Mouse (Mus musculus) forebrain, embryonic 13.5 days (tissue): ENCODE data around the gene B230118H07Rik. TPM values are rescaled to one million over a fixed set of nuclear protein-coding genes. Genes with fewer than 3 reads are reported as not detected.

Experiments
- ATAC-seq: fragments of 200-750 bp; cut with Nextera tagmentation; 2 replicates; pipeline ENCODE4 v1.8.0; 2017
- H3K27ac ChIP-seq: fragments of 300-500 bp; sonication (generic); 2 replicates; pipeline ENCODE4 v1.5.1; 2015; ENCODE audit warnings: inconsistent platforms, mild to moderate bottlenecking, moderate library complexity
- H3K27me3 ChIP-seq: fragments of 300-500 bp; sonication (generic); 2 replicates; pipeline ENCODE4 v1.6.1; 2015; ENCODE audit warnings: mild to moderate bottlenecking, inconsistent platforms
- H3K36me3 ChIP-seq: fragments of 300-500 bp; sonication (generic); 2 replicates; pipeline ENCODE4 v1.6.1; 2015; ENCODE audit warnings: mild to moderate bottlenecking, inconsistent platforms; ENCODE audit not compliant: poor library complexity, severe bottlenecking
- H3K4me1 ChIP-seq: fragments of 300-500 bp; sonication (generic); 2 replicates; pipeline ENCODE4 v1.6.1; 2015; ENCODE audit warnings: inconsistent platforms
- H3K4me2 ChIP-seq: fragments of 300-500 bp; sonication (generic); 2 replicates; pipeline ENCODE4 v1.6.1; 2015; ENCODE audit warnings: inconsistent platforms, mild to moderate bottlenecking, moderate library complexity
- H3K4me3 ChIP-seq: fragments of 300-500 bp; sonication (generic); 2 replicates; pipeline ENCODE4 v1.5.1; 2015; ENCODE audit warnings: mild to moderate bottlenecking, inconsistent platforms
- H3K9ac ChIP-seq: fragments of 300-500 bp; sonication (generic); 2 replicates; pipeline ENCODE4 v1.6.1; 2015; ENCODE audit warnings: mild to moderate bottlenecking, inconsistent platforms
- H3K9me3 ChIP-seq: fragments of 300-500 bp; sonication (generic); replicated peaks from 2 replicates; pipeline ENCODE4 v1.6.1; 2016; ENCODE audit warnings: inconsistent platforms
- WGBS: fragments of 180-500 bp; shearing (Covaris S2); methylation state at CpG from one replicate; pipeline ENCODE4 v1.1.7; 2015; 5-methylcytosine and 5-hydroxymethylcytosine counted together
- polyA plus RNA-seq: library from polyadenylated mRNA; unstranded; fragments of >200 nt; fragmentation: Nextera tagmentation; extraction: Ambion mirVana; gene quantifications from 2 replicates; pipeline ENCODE4 v1.2.1, GENCODE M21; 2015

Gene B230118H07Rik
- polyA plus RNA-seq, 1 experiment from 2014 or later: 53.6 TPM

GRCm38 (mm10) chr2:101665703-101666092 lies 16.4 kb upstream of the B230118H07Rik start:
- no peak overlapping the region for H3K4me2 ChIP-seq
- H3K9ac ChIP-seq: no peak overlapping the region
- no peak overlapping the region for H3K27ac ChIP-seq
- H3K4me1 ChIP-seq: peaks cover 5% of the 10 kb centered on the region
- H3K27me3 ChIP-seq: no peaks in the 10 kb centered on the region
- no peak overlapping the region for H3K4me3 ChIP-seq
- no peaks in the 10 kb centered on the region for H3K36me3 ChIP-seq
- H3K9me3 ChIP-seq: no peaks in the 10 kb centered on the region
- peak; percentile 63 for ATAC-seq
- WGBS: 72% methylated on average over 3 of the region's 3 CpGs

GRCm38 (mm10) chr2:101665058-101665702 lies 15.8 kb upstream of the B230118H07Rik start:
- H3K9ac ChIP-seq: no peak overlapping the region
- ATAC-seq: peak; percentile 95

GRCm38 (mm10) chr2:101660536-101660935 lies 11.2 kb upstream of the B230118H07Rik start:
- Histone ChIP-seq H3K9ac (no peak overlapping the region), H3K27me3 (0 out of 2 replicates have a peak, but pooled peaks cover 2% of the 10 kb centered on the region), H3K36me3 (no peaks in the 10 kb centered on the region), H3K4me1 (peaks cover 3% of the 10 kb centered on the region), H3K27ac (no peak overlapping the region), H3K4me3 (no peak overlapping the region), H3K4me2 (no peak overlapping the region), H3K9me3 (no peaks in the 10 kb centered on the region)
- ATAC-seq: no peak
- 78% methylated on average over 2 of the region's 2 CpGs for WGBS

More at GRCm38 (mm10) chr2:101665058-101665702, 15.8 kb upstream of the B230118H07Rik start:
- H3K4me2 ChIP-seq: no peak overlapping the region; the same call in 1 of the 2 replicates
- H3K4me1 ChIP-seq: peaks cover 5% of the 10 kb centered on the region
- no peaks in the 10 kb centered on the region for H3K9me3 ChIP-seq
- H3K27me3 ChIP-seq: no peaks in the 10 kb centered on the region
- H3K4me3 ChIP-seq: no peak overlapping the region
- no peaks in the 10 kb centered on the region for H3K36me3 ChIP-seq
- WGBS: 22% methylated on average over 9 of the region's 9 CpGs
- H3K27ac ChIP-seq: no peak overlapping the region

DNA sequence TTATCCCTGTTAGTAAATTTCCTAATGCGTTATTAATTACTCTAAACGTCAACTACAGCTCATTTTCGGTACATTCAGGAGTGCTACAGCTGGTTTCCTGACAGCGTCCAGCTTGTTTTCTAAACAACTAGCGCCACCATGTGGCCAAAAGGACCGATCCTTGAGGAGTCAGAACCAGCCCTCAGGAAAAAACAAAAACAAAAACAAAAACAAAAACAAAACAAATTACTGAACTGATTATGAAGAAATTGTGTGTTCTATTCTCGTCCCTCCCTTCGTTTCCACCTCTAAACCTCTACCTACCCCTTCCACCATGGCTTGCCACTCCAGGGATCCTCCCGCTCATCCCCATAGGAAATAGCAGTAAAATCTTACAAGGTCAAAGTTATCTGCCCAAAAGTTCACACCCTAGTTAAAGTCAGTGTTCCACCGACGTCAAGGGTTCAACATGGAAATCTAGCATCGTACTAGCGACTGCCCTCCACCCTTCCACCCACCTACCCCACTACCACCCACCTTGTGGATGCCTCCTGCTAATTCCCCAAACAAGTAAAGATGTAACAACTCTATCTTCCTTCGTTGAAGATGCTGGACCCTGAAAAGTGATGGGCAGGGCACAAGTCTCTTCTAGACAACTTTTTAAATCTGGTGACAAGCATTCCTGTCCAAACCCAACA lies 3.7 kb upstream of the B230118H07Rik start:
- Histone ChIP-seq H3K36me3 (no peaks in the 10 kb centered on the region), H3K4me1 (peaks cover 9% of the 10 kb centered on the region), H3K27me3 (peaks cover 17% of the 10 kb centered on the region), H3K9ac (peak overlapping the region; percentile 58), H3K4me2 (peak overlapping the region; percentile 61), H3K4me3 (peak overlapping the region; percentile 33), H3K27ac (no peak overlapping the region), H3K9me3 (no peaks in the 10 kb centered on the region)
- WGBS: 18% methylated on average over 14 of the region's 14 CpGs
- ATAC-seq: peak; percentile 86

- Histone ChIP-seq H3K36me3 (no peaks in the 10 kb centered on the region), H3K4me1 (peaks cover 9% of the 10 kb centered on the region), H3K9me3 (no peaks in the 10 kb centered on the region), H3K9ac (peak overlapping the region; percentile 58), H3K27me3 (peaks cover 17% of the 10 kb centered on the region), H3K4me2 (peak overlapping the region; percentile 61), H3K27ac (no peak overlapping the region), H3K4me3 (peak overlapping the region; percentile 33)
- WGBS: 29% methylated on average over 14 of the region's 14 CpGs
- peak; percentile 76 for ATAC-seq
Measured at GRCm38 (mm10) chr2:101652204-101652920, 3.0 kb upstream of the B230118H07Rik start.

DNA sequence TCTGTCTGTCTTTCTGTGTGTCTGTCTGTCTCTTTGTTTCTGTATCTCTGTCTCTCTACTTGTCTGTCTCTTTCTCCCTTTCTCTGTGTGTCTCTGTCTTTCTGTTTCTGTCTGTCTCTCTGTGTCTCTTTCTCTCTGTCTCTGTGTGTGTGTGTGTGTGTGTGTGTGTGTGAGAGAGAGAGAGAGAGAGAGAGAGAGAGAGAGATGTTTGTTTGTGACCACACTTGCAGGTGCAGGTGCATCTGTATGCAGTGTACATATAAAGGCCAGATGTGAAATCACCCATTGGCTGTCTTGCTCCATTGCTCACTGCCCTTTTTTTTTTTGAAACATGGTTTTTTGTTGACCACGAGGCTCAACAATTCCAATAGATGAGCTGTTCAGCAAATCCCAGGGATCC lies 1.1 kb upstream of the B230118H07Rik start:
- H3K4me2 ChIP-seq: no peak overlapping the region
- H3K36me3 ChIP-seq: no peaks in the 10 kb centered on the region
- no peak for ATAC-seq
- H3K4me1 ChIP-seq: peaks cover 9% of the 10 kb centered on the region
- 58% methylated on average over 1 of the region's 1 CpGs for WGBS
- no peak overlapping the region for H3K4me3 ChIP-seq
- no peak overlapping the region for H3K27ac ChIP-seq
- no peak overlapping the region for H3K9ac ChIP-seq
- H3K9me3 ChIP-seq: no peaks in the 10 kb centered on the region
- H3K27me3 ChIP-seq: peaks cover 13% of the 10 kb centered on the region

DNA sequence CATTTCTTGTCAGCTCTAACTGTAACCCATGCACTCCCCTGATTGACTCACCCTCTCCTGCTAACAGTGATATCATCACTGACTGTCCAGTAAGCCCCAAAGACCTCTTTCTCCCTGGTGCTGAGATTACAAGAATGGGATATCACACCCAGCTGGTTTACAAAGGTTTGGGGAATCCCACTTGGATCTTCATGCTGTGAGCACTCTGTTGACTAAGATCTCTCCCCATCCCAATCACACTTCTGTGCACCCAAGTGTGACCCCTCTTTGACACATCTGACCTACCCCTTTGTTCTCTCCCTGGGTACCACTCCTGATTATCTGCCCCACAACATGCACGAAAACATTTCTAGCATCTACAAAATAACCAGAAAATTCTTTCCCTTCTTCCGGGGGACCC lies 971 bp downstream of the B230118H07Rik start:
- Histone ChIP-seq H3K4me1 (peaks cover 9% of the 10 kb centered on the region), H3K27ac (no peak overlapping the region), H3K9ac (no peak overlapping the region), H3K9me3 (no peaks in the 10 kb centered on the region), H3K4me3 (no peak overlapping the region), H3K36me3 (no peaks in the 10 kb centered on the region), H3K4me2 (no peak overlapping the region), H3K27me3 (peaks cover 2% of the 10 kb centered on the region)
- ATAC-seq: no peak
- 52% methylated on average over 2 of the region's 2 CpGs for WGBS

DNA sequence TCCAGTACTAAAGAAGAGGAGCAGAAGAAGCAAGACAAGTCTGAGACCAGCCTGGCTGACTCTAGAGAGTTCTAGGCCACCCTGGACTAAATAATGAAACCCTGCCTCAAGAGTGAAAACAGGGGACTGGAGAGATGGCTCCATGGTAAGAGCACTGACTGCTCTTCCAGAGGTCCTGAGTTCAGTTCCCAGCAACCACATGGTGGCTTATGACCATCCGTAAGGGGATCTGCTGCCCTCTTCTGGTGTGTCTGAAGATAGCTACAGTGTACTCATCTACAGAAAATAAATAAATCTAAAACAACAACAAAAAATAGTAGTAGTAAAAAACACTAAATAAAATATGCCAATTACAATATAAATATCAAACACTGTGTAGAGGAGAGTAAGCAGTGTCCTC lies 3.5 kb downstream of the B230118H07Rik start:
- no peak overlapping the region for H3K4me2 ChIP-seq
- H3K27ac ChIP-seq: no peak overlapping the region
- no peak overlapping the region for H3K4me3 ChIP-seq
- H3K36me3 ChIP-seq: no peaks in the 10 kb centered on the region
- H3K4me1 ChIP-seq: 0 out of 2 replicates have a peak, but pooled peaks cover 5% of the 10 kb centered on the region
- no peak overlapping the region for H3K9ac ChIP-seq
- no peaks in the 10 kb centered on the region; the same call in 1 of the 2 replicates for H3K27me3 ChIP-seq
- WGBS: 100% methylated on average over 1 of the region's 1 CpGs
- no peak for ATAC-seq
- no peaks in the 10 kb centered on the region for H3K9me3 ChIP-seq

DNA sequence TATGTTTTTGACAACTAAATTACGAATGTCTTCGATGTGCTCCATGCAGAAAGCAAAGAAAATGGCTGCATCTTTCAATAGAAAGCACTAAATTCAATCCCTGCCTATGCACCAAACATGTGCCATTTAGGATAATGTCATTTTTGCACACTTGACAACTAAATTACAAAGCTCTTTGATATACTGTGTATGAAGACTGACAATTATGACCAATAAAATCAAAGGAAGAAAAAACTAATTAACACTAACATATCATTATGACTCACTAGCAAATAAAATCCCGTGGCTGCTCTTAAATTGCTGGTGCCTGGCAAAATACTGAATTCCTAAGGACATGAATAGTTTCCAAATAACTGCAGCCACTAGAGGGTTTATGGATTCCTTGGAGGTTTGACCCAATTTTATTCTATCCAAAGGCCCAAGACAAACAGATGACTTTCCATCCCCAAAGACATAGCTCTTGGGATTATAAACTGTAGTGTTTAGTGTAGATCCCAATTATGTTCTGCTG lies 9.4 kb downstream of the B230118H07Rik start:
- H3K9ac ChIP-seq: no peak overlapping the region
- H3K27me3 ChIP-seq: no peaks in the 10 kb centered on the region
- H3K27ac ChIP-seq: no peak overlapping the region
- peak; percentile 65; the same call in 1 of the 2 replicates for ATAC-seq
- H3K36me3 ChIP-seq: no peaks in the 10 kb centered on the region
- H3K4me2 ChIP-seq: no peak overlapping the region
- no peaks in the 10 kb centered on the region for H3K9me3 ChIP-seq
- no peaks in the 10 kb centered on the region for H3K4me1 ChIP-seq
- WGBS: 67% methylated on average over 3 of the region's 3 CpGs
- H3K4me3 ChIP-seq: no peak overlapping the region

DNA sequence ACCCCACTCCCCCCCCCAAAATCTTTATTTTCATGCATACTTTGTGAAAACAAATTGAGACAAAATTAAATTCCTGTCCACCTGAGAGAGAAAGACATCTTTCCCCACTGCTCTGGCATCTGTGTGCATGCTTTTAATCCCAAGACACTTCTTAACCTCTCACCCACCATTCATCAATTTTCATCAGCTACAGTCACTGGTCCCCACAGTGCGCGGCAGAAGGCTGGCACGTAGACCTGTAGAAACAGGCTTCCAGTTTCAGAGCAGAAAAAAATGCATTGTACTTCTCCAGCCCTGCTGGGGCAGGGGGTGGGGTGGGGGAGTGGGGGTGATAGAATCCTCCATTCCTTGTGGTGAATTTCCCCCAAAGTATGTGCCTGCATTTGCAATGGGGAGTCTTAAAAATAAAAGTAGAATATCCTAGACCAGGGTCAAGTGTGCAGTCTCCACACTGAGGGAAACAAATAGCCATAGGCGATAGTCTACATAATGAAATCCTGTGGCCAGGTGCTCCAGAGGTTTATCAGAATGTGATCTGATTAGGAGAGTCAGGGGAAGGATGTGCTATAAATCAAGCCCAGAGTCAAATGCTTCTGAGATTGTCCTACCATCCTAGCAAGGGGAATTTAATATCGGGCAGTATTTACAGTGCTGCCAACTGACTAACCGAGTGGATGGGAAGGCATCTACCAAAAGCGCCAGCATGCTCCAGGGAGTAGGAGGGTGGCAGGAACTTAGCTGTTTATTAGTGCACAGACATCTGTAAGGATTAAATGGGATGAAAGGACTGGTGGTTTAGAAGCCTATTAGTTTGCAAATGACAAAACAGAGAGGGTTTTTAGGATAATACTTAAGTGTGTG lies 10.1 kb downstream of the B230118H07Rik start:
- no peak overlapping the region for H3K4me3 ChIP-seq
- H3K27me3 ChIP-seq: no peaks in the 10 kb centered on the region
- no peak overlapping the region for H3K4me2 ChIP-seq
- no peaks in the 10 kb centered on the region for H3K9me3 ChIP-seq
- no peaks in the 10 kb centered on the region for H3K36me3 ChIP-seq
- no peak overlapping the region for H3K9ac ChIP-seq
- peak; percentile 43; the same call in 1 of the 2 replicates for ATAC-seq
- no peak overlapping the region for H3K27ac ChIP-seq
- WGBS: 67% methylated on average over 7 of the region's 7 CpGs
- no peaks in the 10 kb centered on the region for H3K4me1 ChIP-seq
